Mouse (Mus musculus) myocyte (in vitro differentiated cells): Measurements from ENCODE around the gene Sgpp1.
"Not testable (repeated sequence)": the region's sequence is repeated elsewhere in the genome, so short reads cannot be mapped to it uniquely, and the experiment has no call there.

Experiments used
- CEBPB ChIP-seq: IDR thresholded peaks from 2 replicates; pipeline ENCODE4 v1.6.1; 2011; ENCODE audit warnings: mild to moderate bottlenecking, moderate library complexity; ENCODE audit not compliant: poor library complexity, insufficient read depth, severe bottlenecking
- E2F4 ChIP-seq: IDR thresholded peaks from one replicate; pipeline ENCODE4 v1.6.1; 2011; ENCODE audit warnings: mild to moderate bottlenecking, control low read depth, moderate library complexity; ENCODE audit not compliant: insufficient read depth
- MAX ChIP-seq: IDR thresholded peaks from one replicate; pipeline ENCODE4 v1.6.1; 2011; ENCODE audit warnings: low read depth, mild to moderate bottlenecking, control low read depth
- MYOD1 ChIP-seq, 3 experiments: IDR thresholded peaks; one replicate each; pipeline ENCODE4 v1.6.1; 2011; ENCODE audit warnings: control low read depth in 2 of 3, low read depth in 2 of 3, mild to moderate bottlenecking in 2 of 3, moderate library complexity in 1 of 3; ENCODE audit not compliant: insufficient read length in 2 of 3, control insufficient read depth in 1 of 3
- MYOG ChIP-seq, 3 experiments: IDR thresholded peaks; one replicate each; pipeline ENCODE4 v1.6.1; 2011; ENCODE audit warnings: control low read depth in 2 of 3, low read depth in 2 of 3, mild to moderate bottlenecking in 2 of 3; ENCODE audit not compliant: insufficient read length in 2 of 3, control insufficient read depth in 1 of 3, insufficient read depth in 1 of 3
- POLR2A ChIP-seq: IDR thresholded peaks from one replicate; pipeline ENCODE4 v1.6.1; 2011; ENCODE audit warnings: low read depth, mild to moderate bottlenecking, control low read depth, moderate library complexity; ENCODE audit not compliant: insufficient read length
- POLR2AphosphoS2 ChIP-seq: IDR thresholded peaks from one replicate; pipeline ENCODE4 v1.6.1; 2011; ENCODE audit warnings: low read depth, control low read depth; ENCODE audit not compliant: insufficient read length
- REST ChIP-seq: IDR thresholded peaks from one replicate; pipeline ENCODE4 v1.6.1; 2011; ENCODE audit warnings: mild to moderate bottlenecking, control low read depth, moderate library complexity; ENCODE audit not compliant: insufficient read depth, insufficient read length
- SRF ChIP-seq: IDR thresholded peaks from one replicate; pipeline ENCODE4 v1.6.1; 2011; ENCODE audit warnings: low read depth; ENCODE audit not compliant: control insufficient read depth, insufficient read length
- TCF12 ChIP-seq: IDR thresholded peaks from one replicate; pipeline ENCODE4 v1.6.1; 2011; ENCODE audit warnings: mild to moderate bottlenecking, control low read depth; ENCODE audit not compliant: poor library complexity, insufficient read depth, severe bottlenecking
- USF1 ChIP-seq: IDR thresholded peaks from one replicate; pipeline ENCODE4 v1.6.1; 2011; ENCODE audit warnings: low read depth, mild to moderate bottlenecking, control low read depth, moderate library complexity

DNA sequence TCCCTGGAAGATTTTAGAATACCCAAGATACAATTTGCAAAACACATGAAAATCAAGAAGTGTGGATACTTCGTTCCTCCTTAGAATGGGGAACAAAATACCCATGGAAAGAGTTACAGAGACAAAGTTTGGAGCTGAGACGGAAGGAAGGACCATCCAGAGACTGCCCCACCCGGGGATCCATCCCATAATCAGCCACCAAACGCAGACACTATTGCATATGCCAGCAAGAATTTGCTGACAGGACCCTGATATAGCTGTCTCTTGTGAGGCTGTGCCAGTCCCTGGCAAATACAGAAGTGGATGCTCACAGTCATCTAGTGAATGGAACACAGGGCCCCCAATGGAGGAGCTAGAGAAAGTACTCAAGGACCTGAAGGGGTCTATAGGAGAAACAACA lies 51.5 kb downstream of the Sgpp1 start:
- not testable (repeated sequence) for TF ChIP-seq E2F4; POLR2AphosphoS2; SRF; MAX; POLR2A; MYOD1 (IDR thresholded peaks at IDR 0.05; ENCODE audit: control insufficient read depth in 1 of 3, insufficient read length in 2 of 3, low read depth in 2 of 3); USF1; CEBPB; TCF12; MYOG (IDR thresholded peaks at IDR 0.05; ENCODE audit: control insufficient read depth in 1 of 3, insufficient read depth in 1 of 3, insufficient read length in 2 of 3, low read depth in 2 of 3); REST
